Mouse (Mus musculus): ENCODE measurements around the gene Lcp1. TPM values are rescaled to one million over a fixed set of nuclear protein-coding genes. Genes with fewer than 3 reads are reported as not detected.
A peak's percentile ranks its signal among the peaks of the same experiment; 100 is the strongest.

Lcp1 gene
- polyA plus RNA-seq, 1 experiment, result 72.9 TPM

GRCm38 (mm10) chr14:75195530-75195929 lies 64.6 kb downstream of the Lcp1 start:
- TF ChIP-seq POLR2A (IDR thresholded peaks at IDR 0.05; ENCODE audit: low read depth, low read length) (no peak), CTCF (IDR thresholded peaks at IDR 0.05; ENCODE audit: extremely low read depth, insufficient read depth, insufficient read length, insufficient replicate concordance) (no peak)
- Histone ChIP-seq H3K27me3 (ENCODE audit: control insufficient read depth, insufficient read depth, low read length) (no peaks in the 10 kb centered on the region), H3K4me1 (ENCODE audit: control insufficient read depth, insufficient read depth, insufficient read length) (peaks cover 30% of the 10 kb centered on the region), H3K4me3 (ENCODE audit: extremely low read depth, insufficient read depth, insufficient read length) (no peak overlapping the region), H3K27ac (ENCODE audit: insufficient read depth, low read length) (peak overlapping the region; percentile 44), H3K36me3 (ENCODE audit: control insufficient read depth, insufficient read depth, low read length) (peaks cover 30% of the 10 kb centered on the region)
- 69% methylated on average over 5 of the region's 5 CpGs for WGBS
- DNase-seq (ENCODE audit: low read depth in 1 of 2, low spot score in 2 of 2), result no peak

GRCm38 (mm10) chr14:75197027-75197426 lies 66.1 kb downstream of the Lcp1 start:
- TF ChIP-seq CTCF (IDR thresholded peaks at IDR 0.05; ENCODE audit: extremely low read depth, insufficient read depth, insufficient read length, insufficient replicate concordance) (peak; percentile 61; the same call in 1 of the 2 replicates), POLR2A (IDR thresholded peaks at IDR 0.05; ENCODE audit: low read depth, low read length) (no peak)
- no peaks in the 10 kb centered on the region for H3K27me3 ChIP-seq (ENCODE audit: control insufficient read depth, insufficient read depth, low read length)
- WGBS, result 46% methylated on average over 5 of the region's 5 CpGs
- DNase-seq (ENCODE audit: low read depth in 1 of 2, low spot score in 2 of 2), result peak; percentile 41 to 46
- no peak overlapping the region for H3K27ac ChIP-seq (ENCODE audit: insufficient read depth, low read length)
- peaks cover 17% of the 10 kb centered on the region for H3K4me1 ChIP-seq (ENCODE audit: control insufficient read depth, insufficient read depth, insufficient read length)
- no peak overlapping the region for H3K4me3 ChIP-seq (ENCODE audit: extremely low read depth, insufficient read depth, insufficient read length)
- H3K36me3 ChIP-seq (ENCODE audit: control insufficient read depth, insufficient read depth, low read length), result peaks cover 38% of the 10 kb centered on the region

GRCm38 (mm10) chr14:75197660-75198059 lies 66.8 kb downstream of the Lcp1 start:
- no peak overlapping the region for H3K4me3 ChIP-seq (ENCODE audit: extremely low read depth, insufficient read depth, insufficient read length)

GRCm38 (mm10) chr14:75205363-75206051 lies 74.6 kb downstream of the Lcp1 start:
- no peak for DNase-seq (ENCODE audit: low read depth in 1 of 2, low spot score in 2 of 2)
- Histone ChIP-seq H3K27me3 (ENCODE audit: control insufficient read depth, insufficient read depth, low read length) (no peaks in the 10 kb centered on the region), H3K27ac (ENCODE audit: insufficient read depth, low read length) (no peak overlapping the region), H3K4me1 (ENCODE audit: control insufficient read depth, insufficient read depth, insufficient read length) (no peaks in the 10 kb centered on the region), H3K36me3 (ENCODE audit: control insufficient read depth, insufficient read depth, low read length) (peaks cover 71% of the 10 kb centered on the region), H3K4me3 (ENCODE audit: extremely low read depth, insufficient read depth, insufficient read length) (no peak overlapping the region)
- 90% methylated on average over 6 of the region's 6 CpGs for WGBS
- no peak for TF ChIP-seq POLR2A (IDR thresholded peaks at IDR 0.05; ENCODE audit: low read depth, low read length)
- no peak for TF ChIP-seq CTCF (IDR thresholded peaks at IDR 0.05; ENCODE audit: extremely low read depth, insufficient read depth, insufficient read length, insufficient replicate concordance)

More at GRCm38 (mm10) chr14:75197660-75198059, 66.8 kb downstream of the Lcp1 start:
- DNase-seq (ENCODE audit: low read depth in 1 of 2, low spot score in 2 of 2), result no peak
- no peaks in the 10 kb centered on the region for H3K27me3 ChIP-seq (ENCODE audit: control insufficient read depth, insufficient read depth, low read length)
- peaks cover 13% of the 10 kb centered on the region for H3K4me1 ChIP-seq (ENCODE audit: control insufficient read depth, insufficient read depth, insufficient read length)
- TF ChIP-seq CTCF (IDR thresholded peaks at IDR 0.05; ENCODE audit: extremely low read depth, insufficient read depth, insufficient read length, insufficient replicate concordance) (no peak), POLR2A (IDR thresholded peaks at IDR 0.05; ENCODE audit: low read depth, low read length) (no peak)
- 65% methylated on average over 7 of the region's 7 CpGs for WGBS
- peaks cover 42% of the 10 kb centered on the region for H3K36me3 ChIP-seq (ENCODE audit: control insufficient read depth, insufficient read depth, low read length)
- H3K27ac ChIP-seq (ENCODE audit: insufficient read depth, low read length), result no peak overlapping the region

GRCm38 (mm10) chr14:75206307-75206706 lies 75.4 kb downstream of the Lcp1 start:
- no peaks in the 10 kb centered on the region for H3K27me3 ChIP-seq (ENCODE audit: control insufficient read depth, insufficient read depth, low read length)
- H3K4me3 ChIP-seq (ENCODE audit: extremely low read depth, insufficient read depth, insufficient read length), result no peak overlapping the region
- H3K36me3 ChIP-seq (ENCODE audit: control insufficient read depth, insufficient read depth, low read length), result peaks cover 70% of the 10 kb centered on the region
- TF ChIP-seq POLR2A (IDR thresholded peaks at IDR 0.05; ENCODE audit: low read depth, low read length), result no peak
- no peak for TF ChIP-seq CTCF (IDR thresholded peaks at IDR 0.05; ENCODE audit: extremely low read depth, insufficient read depth, insufficient read length, insufficient replicate concordance)
- 94% methylated on average over 4 of the region's 4 CpGs for WGBS
- DNase-seq (ENCODE audit: low read depth in 1 of 2, low spot score in 2 of 2), result no peak
- H3K4me1 ChIP-seq (ENCODE audit: control insufficient read depth, insufficient read depth, insufficient read length), result no peaks in the 10 kb centered on the region
- no peak overlapping the region for H3K27ac ChIP-seq (ENCODE audit: insufficient read depth, low read length)

GRCm38 (mm10) chr14:75208572-75209151 lies 77.8 kb downstream of the Lcp1 start:
- no peak overlapping the region for H3K4me3 ChIP-seq (ENCODE audit: extremely low read depth, insufficient read depth, insufficient read length)
- TF ChIP-seq POLR2A (IDR thresholded peaks at IDR 0.05; ENCODE audit: low read depth, low read length), result no peak
- no peak for TF ChIP-seq CTCF (IDR thresholded peaks at IDR 0.05; ENCODE audit: extremely low read depth, insufficient read depth, insufficient read length, insufficient replicate concordance)
- no peaks in the 10 kb centered on the region for H3K27me3 ChIP-seq (ENCODE audit: control insufficient read depth, insufficient read depth, low read length)
- no peak overlapping the region for H3K27ac ChIP-seq (ENCODE audit: insufficient read depth, low read length)
- H3K36me3 ChIP-seq (ENCODE audit: control insufficient read depth, insufficient read depth, low read length), result peaks cover 71% of the 10 kb centered on the region
- no peaks in the 10 kb centered on the region for H3K4me1 ChIP-seq (ENCODE audit: control insufficient read depth, insufficient read depth, insufficient read length)
- DNase-seq (ENCODE audit: low read depth in 1 of 2, low spot score in 2 of 2), result no peak
- 91% methylated on average over 6 of the region's 6 CpGs for WGBS

GRCm38 (mm10) chr14:75213752-75214151 lies 82.9 kb downstream of the Lcp1 start:
- Histone ChIP-seq H3K4me1 (ENCODE audit: control insufficient read depth, insufficient read depth, insufficient read length) (no peaks in the 10 kb centered on the region), H3K27ac (ENCODE audit: insufficient read depth, low read length) (no peak overlapping the region), H3K27me3 (ENCODE audit: control insufficient read depth, insufficient read depth, low read length) (no peaks in the 10 kb centered on the region), H3K4me3 (ENCODE audit: extremely low read depth, insufficient read depth, insufficient read length) (no peak overlapping the region), H3K36me3 (ENCODE audit: control insufficient read depth, insufficient read depth, low read length) (peaks cover 77% of the 10 kb centered on the region)
- 93% methylated on average over 11 of the region's 11 CpGs for WGBS
- TF ChIP-seq CTCF (IDR thresholded peaks at IDR 0.05; ENCODE audit: extremely low read depth, insufficient read depth, insufficient read length, insufficient replicate concordance), result no peak
- TF ChIP-seq POLR2A (IDR thresholded peaks at IDR 0.05; ENCODE audit: low read depth, low read length), result no peak
- DNase-seq (ENCODE audit: low read depth in 1 of 2, low spot score in 2 of 2), result no peak
